Mouse (Mus musculus) liver, embryonic 14.5 days (tissue): Measurements from ENCODE around the gene Arid1a. TPM values are rescaled to one million over a fixed set of nuclear protein-coding genes. Genes with fewer than 3 reads are reported as not detected.

ENCODE experiments used
- ATAC-seq: fragments of 200-750 bp; cut with Nextera tagmentation; 2 replicates; pipeline ENCODE4 v1.8.0; 2017; ENCODE audit warnings: moderate number of reproducible peaks, mild to moderate bottlenecking, moderate library complexity; ENCODE audit not compliant: insufficient read depth
- DNase-seq, 3 experiments: peaks; one replicate each; pipeline ENCODE4 v3.0.0-alpha.2; 2012 to 2013; ENCODE audit warnings: low read depth in 3 of 3, low spot score in 3 of 3
- H3K27ac ChIP-seq: fragments of 300-500 bp; sonication (generic); 2 replicates; pipeline ENCODE4 v1.5.1; 2014; ENCODE audit warnings: moderate library complexity, mild to moderate bottlenecking, control low read depth, inconsistent platforms
- H3K27me3 ChIP-seq: fragments of 300-500 bp; sonication (generic); 2 replicates; pipeline ENCODE4 v1.6.1; 2014; ENCODE audit warnings: mild to moderate bottlenecking, low read length, moderate library complexity; ENCODE audit not compliant: control insufficient read depth, insufficient read depth
- H3K36me3 ChIP-seq: fragments of 300-500 bp; sonication (generic); replicated peaks from 2 replicates; pipeline ENCODE4 v1.6.1; 2014; ENCODE audit warnings: low read depth; ENCODE audit not compliant: control insufficient read depth, insufficient read depth
- H3K4me1 ChIP-seq, 2 experiments: fragments of 200-500 bp in 1 of 2; fragments of 300-500 bp in 1 of 2; sonication (generic) in 1 of 2; replicated peaks; 2 replicates each; pipeline ENCODE4 v1.6.1; 2012 to 2014; ENCODE audit warnings: antibody characterized with exemption in 1 of 2, inconsistent platforms in 1 of 2, low read length in 1 of 2; ENCODE audit not compliant: control insufficient read depth in 2 of 2, insufficient read depth in 2 of 2
- H3K4me2 ChIP-seq: fragments of 300-500 bp; sonication (generic); 2 replicates; pipeline ENCODE4 v1.6.1; 2014; ENCODE audit warnings: low read depth, mild to moderate bottlenecking, control low read depth, moderate library complexity
- H3K4me3 ChIP-seq, 2 experiments: fragments of 200-500 bp in 1 of 2; fragments of 300-500 bp in 1 of 2; sonication (generic) in 1 of 2; 2 replicates each; pipeline ENCODE4 v1.5.1; 2012 to 2014; ENCODE audit warnings: low read depth in 2 of 2, low read length in 2 of 2, mild to moderate bottlenecking in 2 of 2, control low read depth in 1 of 2, inconsistent platforms in 1 of 2, moderate library complexity in 1 of 2; ENCODE audit not compliant: insufficient read depth in 1 of 2
- H3K9ac ChIP-seq: fragments of 300-500 bp; sonication (generic); replicated peaks from 2 replicates; pipeline ENCODE4 v1.6.1; 2014; ENCODE audit warnings: mild to moderate bottlenecking, control low read depth, moderate library complexity
- H3K9me3 ChIP-seq: fragments of 300-500 bp; sonication (generic); 2 replicates; pipeline ENCODE4 v1.6.1; 2016; ENCODE audit warnings: low read length, mixed read lengths; ENCODE audit not compliant: control insufficient read depth
- CTCF ChIP-seq: IDR thresholded peaks from 2 replicates; pipeline ENCODE4 v1.5.1; 2016; ENCODE audit warnings: antibody characterized with exemption, low read depth, control low read depth
- EP300 ChIP-seq: IDR thresholded peaks from 2 replicates; pipeline ENCODE4 v1.6.1; 2016; ENCODE audit warnings: antibody characterized with exemption, low read depth
- WGBS: fragments of 180-500 bp; shearing (Covaris S2); extraction: QIAGEN DNeasy Blood & Tissue Kit; methylation state at CpG from one replicate; pipeline ENCODE4 v1.1.7; 2014; ENCODE audit not compliant: insufficient replicate concordance; 5-methylcytosine and 5-hydroxymethylcytosine counted together
- polyA plus RNA-seq, 2 experiments: library from polyadenylated mRNA; depleted of rRNA in 1 of 2; stranded (reverse) in 1 of 2; unstranded in 1 of 2; fragments of >200 nt; fragmentation: Nextera tagmentation in 1 of 2; extraction: Ambion mirVana in 1 of 2; gene quantifications; 2 replicates each; pipeline versions ENCODE4 v1.2.1 to v1.2.3; 2012 to 2014

Arid1a gene
- polyA plus RNA-seq, 2 experiments, result 7.4 to 11.9 TPM

GRCm38 (mm10) chr4:133688417-133689067, 68.0 kb downstream of the Arid1a start:
- Histone ChIP-seq H3K9me3 (no peaks in the 10 kb centered on the region), H3K4me3 (no peak overlapping the region), H3K4me1 (no peaks in the 10 kb centered on the region), H3K27me3 (no peaks in the 10 kb centered on the region), H3K4me2 (no peak overlapping the region), H3K27ac (no peak overlapping the region), H3K36me3 (peaks cover 98% of the 10 kb centered on the region), H3K9ac (no peak overlapping the region)
- no peak for TF ChIP-seq CTCF
- no peak for TF ChIP-seq EP300
- no peak for DNase-seq
- no peak for ATAC-seq
- 86% methylated on average over 7 of the region's 7 CpGs for WGBS

- Histone ChIP-seq H3K9ac (no peak overlapping the region), H3K27me3 (no peaks in the 10 kb centered on the region), H3K4me1 (peaks cover 0 to 2% of the 10 kb centered on the region in 2 experiments; a peak in 1 of 4 replicates), H3K36me3 (peaks cover 96% of the 10 kb centered on the region), H3K4me3 (no peak overlapping the region), H3K9me3 (no peaks in the 10 kb centered on the region), H3K27ac (no peak overlapping the region), H3K4me2 (no peak overlapping the region)
- no peak for DNase-seq
- no peak for ATAC-seq
- TF ChIP-seq CTCF (no peak), EP300 (no peak)
- 85% methylated on average over 5 of the region's 5 CpGs for WGBS
These were observed 69.4 kb downstream of the Arid1a start for GRCm38 (mm10) chr4:133687126-133687525.

GRCm38 (mm10) chr4:133686512-133686911, 70.1 kb downstream of the Arid1a start:
- DNase-seq (no peak), ATAC-seq (no peak)
- H3K27me3 ChIP-seq, result no peaks in the 10 kb centered on the region
- WGBS, result 88% methylated on average over 11 of the region's 11 CpGs
- TF ChIP-seq EP300 (no peak), CTCF (no peak)
- peaks cover 0 to 2% of the 10 kb centered on the region in 2 experiments; a peak in 1 of 4 replicates for H3K4me1 ChIP-seq
- H3K9ac ChIP-seq, result no peak overlapping the region
- peaks cover 96% of the 10 kb centered on the region for H3K36me3 ChIP-seq
- no peak overlapping the region for H3K4me3 ChIP-seq
- no peak overlapping the region for H3K27ac ChIP-seq
- H3K9me3 ChIP-seq, result no peaks in the 10 kb centered on the region
- no peak overlapping the region for H3K4me2 ChIP-seq

GRCm38 (mm10) chr4:133680206-133680786, 76.3 kb downstream of the Arid1a start:
- DNase-seq (no peak), ATAC-seq (no peak)
- 84% methylated on average over 14 of the region's 14 CpGs for WGBS
- Histone ChIP-seq H3K27ac (no peak overlapping the region), H3K4me3 (no peak overlapping the region), H3K27me3 (no peaks in the 10 kb centered on the region), H3K9ac (no peak overlapping the region), H3K4me2 (no peak overlapping the region), H3K4me1 (peaks cover 6 to 18% of the 10 kb centered on the region in 2 experiments), H3K36me3 (peaks cover 61% of the 10 kb centered on the region), H3K9me3 (no peaks in the 10 kb centered on the region)
- TF ChIP-seq EP300 (no peak), CTCF (no peak)

GRCm38 (mm10) chr4:133679629-133680028, 76.9 kb downstream of the Arid1a start:
- ATAC-seq (no peak), DNase-seq (no peak)
- no peak for TF ChIP-seq EP300
- TF ChIP-seq CTCF, result no peak
- Histone ChIP-seq H3K9ac (no peak overlapping the region), H3K9me3 (no peaks in the 10 kb centered on the region), H3K27ac (no peak overlapping the region), H3K4me3 (no peak overlapping the region), H3K36me3 (peaks cover 54% of the 10 kb centered on the region), H3K4me1 (peaks cover 8 to 25% of the 10 kb centered on the region in 2 experiments), H3K4me2 (no peak overlapping the region), H3K27me3 (no peaks in the 10 kb centered on the region)
- WGBS, result 85% methylated on average over 7 of the region's 7 CpGs
